In genomic region chr15:85463027-85463790, GRCm38 (mm10) we compare ENCODE assay signal across 20 mouse cellular contexts. TPM values are rescaled to one million over a fixed set of nuclear protein-coding genes. Genes with fewer than 3 reads are reported as not detected.
DNase-seq lines count a peak whose midpoint lies in the region; ATAC-seq and TF ChIP-seq lines count a peak whose summit lies in the region.
"Had no signal": no experiment of that assay in that cellular context is flagged by ENCODE, and none has a peak within 500 bp of the region (broad histone marks: within the 10 kb centered on the region; RNA-seq: fewer than 3 reads in every experiment).

No protein-coding gene starts in this region.

- H3K4me2 ChIP-seq in forebrain, embryonic 14.5 days (ENCODE audit: low read length) = no peak overlapping the region
- H3K4me2 ChIP-seq in hindbrain, embryonic 16.5 days (ENCODE audit: low read length) = no peak overlapping the region
- H3K4me2 ChIP-seq in midbrain, postnatal 0 days (ENCODE audit: low read depth, low read length, poor library complexity, severe bottlenecking) = no peak overlapping the region
- H3K4me2 ChIP-seq: embryonic facial prominence, embryonic 12.5 days; limb, embryonic 12.5 days; liver, embryonic 15.5 days had no signal

- H3K4me1 ChIP-seq in forebrain, embryonic 14.5 days (ENCODE audit: control insufficient read depth, insufficient read depth, low read length) = peaks cover 76% of the 10 kb centered on the region
- peaks cover 38% of the 10 kb centered on the region for H3K4me1 ChIP-seq in hindbrain, embryonic 16.5 days (ENCODE audit: control insufficient read depth, insufficient read depth, low read depth, low read length)
- H3K4me1 ChIP-seq in midbrain, postnatal 0 days (ENCODE audit: insufficient read depth, low read length) = peaks cover 7% of the 10 kb centered on the region; the same call in 1 of the 2 replicates
- H3K4me1 ChIP-seq: liver, embryonic 15.5 days had no signal

- H3K4me3 ChIP-seq in forebrain, embryonic 14.5 days (ENCODE audit: low read depth, low read length) = no peak overlapping the region
- no peak overlapping the region for H3K4me3 ChIP-seq in hindbrain, embryonic 16.5 days (ENCODE audit: low read length)
- H3K4me3 ChIP-seq in midbrain, postnatal 0 days (ENCODE audit: low read depth, low read length) = no peak overlapping the region
- H3K4me3 ChIP-seq: embryonic facial prominence, embryonic 12.5 days; limb, embryonic 12.5 days; liver, embryonic 15.5 days had no signal

- TF ChIP-seq CTCF in midbrain, postnatal 0 days (IDR thresholded peaks at IDR 0.05) = no peak

- 12% methylated on average over 13 of the region's 13 CpGs for WGBS in forebrain, embryonic 14.5 days
- WGBS in hindbrain, embryonic 16.5 days = 28% methylated on average over 13 of the region's 13 CpGs
- 29% methylated on average over 13 of the region's 13 CpGs for WGBS in midbrain, postnatal 0 days

- no peaks in the 10 kb centered on the region for H3K9me3 ChIP-seq in forebrain, embryonic 14.5 days (replicated peaks; ENCODE audit: control insufficient read depth, low read length)
- H3K9me3 ChIP-seq in hindbrain, embryonic 16.5 days (ENCODE audit: control insufficient read depth, low read length) = no peaks in the 10 kb centered on the region
- no peaks in the 10 kb centered on the region for H3K9me3 ChIP-seq in midbrain, postnatal 0 days (ENCODE audit: low read length)
- H3K9me3 ChIP-seq: embryonic facial prominence, embryonic 12.5 days; limb, embryonic 12.5 days; liver, embryonic 15.5 days had no signal

- no peaks in the 10 kb centered on the region for H3K27me3 ChIP-seq in forebrain, embryonic 14.5 days (replicated peaks; ENCODE audit: control insufficient read depth, insufficient read depth, low read length)
- H3K27me3 ChIP-seq in hindbrain, embryonic 16.5 days (replicated peaks; ENCODE audit: control insufficient read depth, insufficient read depth, low read length) = no peaks in the 10 kb centered on the region
- no peaks in the 10 kb centered on the region for H3K27me3 ChIP-seq in midbrain, postnatal 0 days (ENCODE audit: insufficient read depth, low read length)
- H3K27me3 ChIP-seq: embryonic facial prominence, embryonic 12.5 days; limb, embryonic 12.5 days; liver, embryonic 15.5 days; Patski had no signal

- H3K9ac ChIP-seq in forebrain, embryonic 14.5 days (ENCODE audit: low read length) = no peak overlapping the region
- H3K9ac ChIP-seq in hindbrain, embryonic 16.5 days (ENCODE audit: low read depth, low read length) = no peak overlapping the region
- H3K9ac ChIP-seq in midbrain, postnatal 0 days (replicated peaks; ENCODE audit: low read length, poor library complexity, severe bottlenecking) = no peak overlapping the region
- H3K9ac ChIP-seq: embryonic facial prominence, embryonic 12.5 days; limb, embryonic 12.5 days; liver, embryonic 15.5 days had no signal

- peaks cover 25% of the 10 kb centered on the region; the same call in 1 of the 2 replicates for H3K36me3 ChIP-seq in forebrain, embryonic 14.5 days (ENCODE audit: control insufficient read depth, insufficient read depth, low read length)
- 0 out of 2 replicates have a peak, but pooled peaks cover 3% of the 10 kb centered on the region for H3K36me3 ChIP-seq in hindbrain, embryonic 16.5 days (ENCODE audit: control insufficient read depth, insufficient read depth, low read length)
- H3K36me3 ChIP-seq in midbrain, postnatal 0 days (ENCODE audit: insufficient read depth, low read length) = peaks cover 19% of the 10 kb centered on the region

- H3K27ac ChIP-seq in forebrain, embryonic 14.5 days (ENCODE audit: low read depth, low read length) = peak overlapping the region; percentile 80
- peak overlapping the region; percentile 34 for H3K27ac ChIP-seq in hindbrain, embryonic 16.5 days (ENCODE audit: low read depth, low read length)
- 0 out of 2 replicates have a peak overlapping the region, but pooled peaks have one; percentile 7 for H3K27ac ChIP-seq in midbrain, postnatal 0 days (ENCODE audit: low read depth, low read length)
- H3K27ac ChIP-seq: embryonic facial prominence, embryonic 12.5 days; limb, embryonic 12.5 days; liver, embryonic 15.5 days had no signal

- peak; percentile 59 for DNase-seq in embryo, embryonic 10 days (ENCODE audit: low spot score)
- no peak for DNase-seq in embryo, embryonic 9.5 days (ENCODE audit: extremely low spot score)
- peak; percentile 77 for DNase-seq in forebrain, embryonic 14.5 days (ENCODE audit: low spot score)
- DNase-seq in midbrain, postnatal 0 days (ENCODE audit: low spot score) = no peak
- DNase-seq in frontal cortex, postnatal 36 days (ENCODE audit: low spot score in 2 of 2) = no peak
- DNase-seq in kidney, postnatal 36 days = no peak
- DNase-seq in cerebellum, adult 11 months = no peak
- DNase-seq: cerebellum, adult 8-10 months; gastrocnemius, postnatal 36 days; lung, postnatal 36 days; thymus, postnatal 4 days had no signal

- no peak for ATAC-seq in forebrain, embryonic 14.5 days
- ATAC-seq in hindbrain, embryonic 16.5 days = no peak
- ATAC-seq in midbrain, postnatal 0 days (ENCODE audit: low FRiP score) = no peak
- ATAC-seq: Patski had no signal

RNA-seq across cellular contexts. Expression of gene 7530416G11Rik, which starts 39.8 kb away (rescaled TPM):
- polyA plus RNA-seq in forebrain, embryonic 14.5 days (2014; fragmentation: Nextera tagmentation; extraction: Ambion mirVana) = not detected in 2 replicates
- not detected in 2 replicates for polyA plus RNA-seq in hindbrain, embryonic 16.5 days (2015; fragmentation: Nextera tagmentation; extraction: Ambion mirVana)
- total RNA-seq in midbrain, postnatal 0 days (2014; rRNA removed) = not detected in 2 replicates
- polyA plus RNA-seq in midbrain, postnatal 0 days (2015; fragmentation: Nextera tagmentation; extraction: Ambion mirVana) = not detected in 2 replicates
- total RNA-seq: gastrocnemius, postnatal 36 days; layer of hippocampus, postnatal 25 days had no signal
- polyA plus RNA-seq: embryonic facial prominence, embryonic 12.5 days; heart, embryonic 14.5 days; kidney, embryonic 14.5 days; limb, embryonic 12.5 days; liver, embryonic 15.5 days; Patski; stomach, embryonic 16.5 days had no signal

Comparison
In these comparisons a context has a peak if more than half of its experiments do, and no peak if none do; other contexts are left out.
1. DNase-seq: peak in embryo, embryonic 10 days (single experiment) and forebrain, embryonic 14.5 days (single experiment); none in embryo, embryonic 9.5 days (single experiment), midbrain, postnatal 0 days (single experiment), frontal cortex, postnatal 36 days (0 of 2), kidney, postnatal 36 days (0 of 2) and cerebellum, adult 11 months (single experiment).
2. H3K27ac ChIP-seq: peak in every context shown above with its lines; median percentile 80 in forebrain, embryonic 14.5 days; 34 in hindbrain, embryonic 16.5 days; 7 in midbrain, postnatal 0 days.